Mouse (Mus musculus): ENCODE results near the gene Vgll4. TPM values are rescaled to one million over a fixed set of nuclear protein-coding genes. Genes with fewer than 3 reads are reported as not detected.

Vgll4 gene
- polyA plus RNA-seq, 1 experiment = 44.8 TPM

DNA sequence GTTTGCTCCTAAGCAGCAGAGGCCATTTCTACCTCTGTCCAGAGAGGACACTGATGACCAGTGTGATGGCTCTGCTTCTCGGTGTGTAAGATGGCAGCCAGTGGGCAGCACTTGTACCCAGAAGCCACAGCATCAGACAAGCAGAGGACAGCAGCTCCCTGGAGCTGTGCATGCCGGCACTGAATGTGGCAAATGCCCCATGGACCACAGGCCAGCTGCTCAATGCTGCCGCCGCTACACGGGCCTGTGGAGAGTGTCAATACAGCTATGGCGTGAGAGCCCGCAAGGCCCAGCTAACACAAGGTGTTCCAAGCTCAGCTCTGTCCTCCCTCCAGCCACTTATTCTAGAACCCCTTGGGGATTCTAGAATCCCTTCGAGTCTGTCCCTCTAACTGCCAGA is 105.4 kb downstream of the Vgll4 start:
- Histone ChIP-seq H3K27ac (ENCODE audit: insufficient read depth, low read length) (no peak overlapping the region), H3K4me1 (ENCODE audit: control insufficient read depth, insufficient read depth, low read length) (peaks cover 6% of the 10 kb centered on the region), H3K4me3 (ENCODE audit: insufficient read depth, low read length) (no peak overlapping the region)
- no peak for TF ChIP-seq CTCF (IDR thresholded peaks at IDR 0.05; ENCODE audit: extremely low read depth, insufficient read depth, low read length)
- no peak for TF ChIP-seq POLR2A (IDR thresholded peaks at IDR 0.05; ENCODE audit: extremely low read depth, insufficient read depth, low read length)

DNA sequence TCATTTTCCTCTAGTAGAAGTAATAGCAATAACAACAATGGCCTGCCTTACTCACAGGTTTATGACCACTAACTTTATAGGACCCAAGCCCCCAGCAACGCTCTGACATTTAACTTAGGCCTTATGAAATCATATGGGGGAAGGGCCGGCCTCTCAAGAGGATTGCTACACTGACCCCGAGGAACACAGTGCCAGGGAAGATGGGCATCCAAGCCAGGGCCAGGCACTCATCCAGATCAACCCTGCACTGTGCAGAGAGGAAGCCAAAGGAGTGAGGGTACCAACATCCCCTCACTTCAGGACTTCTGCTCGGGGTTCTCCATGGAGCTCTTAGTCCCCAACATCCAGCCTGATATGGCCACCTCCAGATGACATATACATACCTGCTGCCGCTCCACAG is 106.3 kb downstream of the Vgll4 start:
- no peak overlapping the region for H3K27ac ChIP-seq (ENCODE audit: insufficient read depth, low read length)
- no peak overlapping the region for H3K4me3 ChIP-seq (ENCODE audit: insufficient read depth, low read length)
- TF ChIP-seq POLR2A (IDR thresholded peaks at IDR 0.05; ENCODE audit: extremely low read depth, insufficient read depth, low read length) = no peak
- TF ChIP-seq CTCF (IDR thresholded peaks at IDR 0.05; ENCODE audit: extremely low read depth, insufficient read depth, low read length) = no peak
- H3K4me1 ChIP-seq (ENCODE audit: control insufficient read depth, insufficient read depth, low read length) = peaks cover 9% of the 10 kb centered on the region

DNA sequence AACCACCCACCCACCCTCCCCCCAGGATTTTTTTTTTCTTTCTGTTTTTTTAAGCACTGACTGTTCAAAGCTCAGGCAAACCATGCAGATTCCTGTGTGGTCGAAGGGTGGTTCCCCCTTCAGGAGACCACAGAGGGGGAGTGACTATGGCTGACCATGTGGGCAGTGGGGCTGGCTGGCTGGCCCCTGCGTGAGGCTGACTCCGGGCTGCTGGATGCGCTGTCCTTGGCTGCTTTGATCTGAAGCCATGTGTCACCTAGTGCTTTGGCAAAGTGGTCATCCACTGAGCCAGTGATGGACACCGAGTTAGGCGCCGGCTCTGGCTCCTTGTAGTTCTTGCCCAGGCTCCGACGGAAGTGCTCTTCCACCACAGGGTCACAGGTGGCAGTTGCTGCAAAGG is 107.7 kb downstream of the Vgll4 start:
- Histone ChIP-seq H3K4me3 (ENCODE audit: insufficient read depth, low read length) (no peak overlapping the region), H3K4me1 (ENCODE audit: control insufficient read depth, insufficient read depth, low read length) (peaks cover 9% of the 10 kb centered on the region), H3K27ac (ENCODE audit: insufficient read depth, low read length) (no peak overlapping the region)
- no peak for TF ChIP-seq CTCF (IDR thresholded peaks at IDR 0.05; ENCODE audit: extremely low read depth, insufficient read depth, low read length)
- TF ChIP-seq POLR2A (IDR thresholded peaks at IDR 0.05; ENCODE audit: extremely low read depth, insufficient read depth, low read length) = no peak

DNA sequence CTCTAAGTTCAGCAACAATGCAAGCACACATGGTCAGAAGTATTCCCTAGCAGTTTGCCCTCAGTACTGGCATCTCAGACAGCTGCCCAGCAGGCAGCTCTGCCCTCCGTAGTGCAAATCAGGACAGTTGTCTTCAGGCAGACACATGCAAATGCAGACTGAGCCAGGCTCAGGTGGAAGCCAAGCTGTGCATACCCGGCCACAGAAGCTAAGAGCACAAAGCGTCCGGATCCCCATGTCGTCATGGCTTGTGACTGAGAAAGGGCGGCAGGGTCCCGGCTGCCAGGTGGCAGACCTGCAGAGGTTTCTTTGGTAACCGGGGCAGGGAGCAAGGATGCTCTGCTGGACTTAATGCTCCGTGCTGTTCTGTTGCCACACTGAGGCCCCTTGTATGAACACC is 108.2 kb downstream of the Vgll4 start:
- no peak overlapping the region for H3K27ac ChIP-seq (ENCODE audit: insufficient read depth, low read length)
- H3K4me1 ChIP-seq (ENCODE audit: control insufficient read depth, insufficient read depth, low read length) = peaks cover 8% of the 10 kb centered on the region
- TF ChIP-seq POLR2A (IDR thresholded peaks at IDR 0.05; ENCODE audit: extremely low read depth, insufficient read depth, low read length) (no peak), CTCF (IDR thresholded peaks at IDR 0.05; ENCODE audit: extremely low read depth, insufficient read depth, low read length) (no peak)
- H3K4me3 ChIP-seq (ENCODE audit: insufficient read depth, low read length) = no peak overlapping the region

DNA sequence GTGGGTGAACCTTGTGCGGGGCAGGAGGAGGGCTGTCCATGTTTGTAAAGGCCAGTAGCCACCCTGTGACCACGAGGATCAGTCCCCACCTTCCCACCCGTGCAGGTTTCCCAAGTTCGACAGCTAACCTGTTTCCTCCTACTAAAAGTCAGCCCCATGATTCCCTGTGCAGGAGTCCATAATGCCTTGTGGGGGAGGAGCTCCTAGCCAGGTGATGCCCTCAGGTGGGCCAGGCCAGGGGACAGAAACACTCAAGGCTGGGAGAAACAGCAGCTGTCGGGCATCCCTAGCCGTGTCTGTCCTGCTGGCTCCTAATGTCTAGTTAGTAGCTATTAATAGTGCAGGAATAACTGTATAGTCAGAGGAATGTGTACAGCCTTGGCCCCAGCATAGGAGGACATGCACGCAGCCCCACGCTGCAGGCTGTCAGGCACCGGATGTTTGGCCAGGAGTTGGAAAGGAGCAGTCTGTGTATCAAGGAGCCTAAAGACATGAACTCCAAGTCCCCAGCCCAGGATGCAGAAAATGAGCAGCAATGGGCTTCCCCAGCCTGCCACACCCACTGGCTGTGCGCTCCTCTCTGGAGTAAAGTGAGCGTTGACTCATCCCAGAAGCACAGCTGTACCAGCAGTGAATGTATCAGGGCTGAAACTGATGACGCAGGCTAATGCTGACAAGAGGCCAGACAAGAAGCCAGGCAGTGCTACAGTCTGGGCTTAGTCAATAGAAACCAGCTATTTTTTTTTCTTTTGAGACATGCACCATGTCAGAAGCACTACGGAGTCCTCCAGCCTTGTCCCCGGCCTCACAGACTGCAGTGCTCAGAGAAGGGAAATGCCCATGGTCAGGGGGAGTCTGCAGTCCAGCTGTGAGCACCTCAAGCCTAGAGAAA is 108.9 kb downstream of the Vgll4 start:
- TF ChIP-seq CTCF (IDR thresholded peaks at IDR 0.05; ENCODE audit: extremely low read depth, insufficient read depth, low read length) = no peak
- TF ChIP-seq POLR2A (IDR thresholded peaks at IDR 0.05; ENCODE audit: extremely low read depth, insufficient read depth, low read length) = no peak
- no peak overlapping the region for H3K27ac ChIP-seq (ENCODE audit: insufficient read depth, low read length)
- peaks cover 7% of the 10 kb centered on the region for H3K4me1 ChIP-seq (ENCODE audit: control insufficient read depth, insufficient read depth, low read length)
- no peak overlapping the region for H3K4me3 ChIP-seq (ENCODE audit: insufficient read depth, low read length)

DNA sequence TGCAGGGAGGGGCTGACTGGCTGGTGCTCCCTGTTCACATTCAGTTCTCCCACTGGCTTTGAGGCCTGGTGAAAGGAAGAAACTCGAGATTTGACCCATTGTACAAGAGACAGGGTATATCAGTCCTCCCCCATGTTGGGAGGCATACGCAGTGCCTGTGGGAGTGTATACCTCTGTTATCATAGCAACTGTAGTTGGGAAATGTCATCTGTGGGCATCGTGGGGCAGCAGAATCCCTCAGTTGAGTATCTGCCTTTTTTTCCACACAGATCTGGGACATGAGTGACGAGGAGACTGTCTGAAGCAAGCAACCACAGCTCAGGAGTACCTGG is 111.1 kb downstream of the Vgll4 start:
- no peak overlapping the region for H3K4me3 ChIP-seq (ENCODE audit: insufficient read depth, low read length)
- TF ChIP-seq POLR2A (IDR thresholded peaks at IDR 0.05; ENCODE audit: extremely low read depth, insufficient read depth, low read length) (no peak), CTCF (IDR thresholded peaks at IDR 0.05; ENCODE audit: extremely low read depth, insufficient read depth, low read length) (no peak)
- H3K27ac ChIP-seq (ENCODE audit: insufficient read depth, low read length) = no peak overlapping the region
- peaks cover 5% of the 10 kb centered on the region for H3K4me1 ChIP-seq (ENCODE audit: control insufficient read depth, insufficient read depth, low read length)

DNA sequence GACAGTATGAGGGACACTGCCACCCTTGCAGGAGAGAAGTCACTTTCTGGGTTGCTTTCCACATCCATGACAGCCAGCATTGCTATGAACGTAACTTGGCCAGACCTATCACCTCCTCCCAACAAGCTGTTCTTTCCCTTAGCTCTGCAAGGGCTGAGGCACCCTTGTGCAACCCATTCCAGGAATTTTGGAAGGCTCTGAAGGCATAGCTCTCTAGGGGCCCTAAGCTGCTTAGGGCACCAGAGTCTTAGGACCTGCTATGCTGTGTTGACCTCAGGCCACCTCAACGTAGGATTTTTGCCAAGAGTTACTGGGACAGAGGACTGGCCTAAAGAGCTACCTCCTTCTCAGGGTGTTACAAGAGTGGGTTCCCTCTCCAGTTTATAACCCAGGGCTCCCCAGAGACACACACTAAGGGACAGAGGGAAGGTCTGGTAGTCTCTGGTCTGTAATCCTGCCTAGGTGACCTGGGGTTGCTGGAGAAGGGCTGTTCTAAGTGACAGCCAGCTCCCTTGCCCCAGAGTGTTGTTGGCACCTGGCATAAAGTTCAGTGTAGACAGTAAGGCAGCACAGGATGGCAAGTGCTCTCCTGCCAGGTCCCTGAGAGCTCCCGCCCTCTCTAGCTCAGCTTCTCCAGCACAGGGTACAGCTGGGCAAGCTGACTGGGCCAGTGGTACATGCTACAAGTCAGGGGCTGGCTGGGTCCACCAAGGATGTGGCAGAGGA is 111.6 kb downstream of the Vgll4 start:
- Histone ChIP-seq H3K4me1 (ENCODE audit: control insufficient read depth, insufficient read depth, low read length) (peaks cover 5% of the 10 kb centered on the region), H3K4me3 (ENCODE audit: insufficient read depth, low read length) (no peak overlapping the region), H3K27ac (ENCODE audit: insufficient read depth, low read length) (no peak overlapping the region)
- TF ChIP-seq POLR2A (IDR thresholded peaks at IDR 0.05; ENCODE audit: extremely low read depth, insufficient read depth, low read length) = no peak
- no peak for TF ChIP-seq CTCF (IDR thresholded peaks at IDR 0.05; ENCODE audit: extremely low read depth, insufficient read depth, low read length)

DNA sequence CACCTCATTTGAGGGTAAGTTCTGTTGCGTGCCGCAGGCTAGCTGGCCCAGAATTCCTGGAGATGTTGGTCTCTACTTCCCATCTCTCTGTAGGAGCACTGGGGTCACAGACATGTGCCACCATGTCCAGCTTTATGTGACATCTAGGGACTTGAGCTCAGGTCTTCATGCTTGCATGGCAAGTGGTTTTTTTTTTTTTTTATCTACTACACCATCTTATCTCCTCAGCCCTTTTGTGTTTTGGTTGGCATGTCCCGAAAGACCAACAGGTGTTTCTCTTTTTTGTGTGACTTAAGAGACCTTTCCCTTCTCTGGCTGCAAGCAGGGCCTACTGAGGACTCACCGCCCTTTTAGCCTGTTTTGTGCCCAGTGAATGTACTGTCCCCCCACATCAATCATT is 113.3 kb downstream of the Vgll4 start:
- no peak overlapping the region for H3K27ac ChIP-seq (ENCODE audit: insufficient read depth, low read length)
- H3K4me1 ChIP-seq (ENCODE audit: control insufficient read depth, insufficient read depth, low read length) = peaks cover 3% of the 10 kb centered on the region
- TF ChIP-seq POLR2A (IDR thresholded peaks at IDR 0.05; ENCODE audit: extremely low read depth, insufficient read depth, low read length) (no peak), CTCF (IDR thresholded peaks at IDR 0.05; ENCODE audit: extremely low read depth, insufficient read depth, low read length) (no peak)
- H3K4me3 ChIP-seq (ENCODE audit: insufficient read depth, low read length) = no peak overlapping the region

DNA sequence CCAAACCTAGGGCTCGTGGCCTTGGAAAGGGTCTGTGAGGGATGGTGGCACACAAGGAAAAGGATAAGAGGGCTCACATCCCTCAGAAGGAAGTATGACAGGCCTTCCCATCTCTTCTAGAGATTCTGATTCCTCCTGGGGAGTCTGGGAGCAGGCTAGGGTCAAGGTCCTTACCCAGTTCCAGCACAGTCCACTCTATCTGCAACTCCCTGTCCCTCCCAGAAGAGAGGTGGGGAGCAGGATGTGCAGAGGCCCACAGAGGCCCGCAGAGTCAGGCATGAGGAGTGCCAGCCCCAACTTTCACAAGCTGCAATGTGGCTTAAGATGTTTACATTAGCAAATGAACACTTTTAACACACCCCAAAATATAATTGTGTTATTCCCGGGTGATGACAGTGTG is 114.2 kb downstream of the Vgll4 start:
- TF ChIP-seq CTCF (IDR thresholded peaks at IDR 0.05; ENCODE audit: extremely low read depth, insufficient read depth, low read length) (no peak), POLR2A (IDR thresholded peaks at IDR 0.05; ENCODE audit: extremely low read depth, insufficient read depth, low read length) (no peak)
- Histone ChIP-seq H3K4me1 (ENCODE audit: control insufficient read depth, insufficient read depth, low read length) (peaks cover 3% of the 10 kb centered on the region), H3K27ac (ENCODE audit: insufficient read depth, low read length) (no peak overlapping the region), H3K4me3 (ENCODE audit: insufficient read depth, low read length) (no peak overlapping the region)

DNA sequence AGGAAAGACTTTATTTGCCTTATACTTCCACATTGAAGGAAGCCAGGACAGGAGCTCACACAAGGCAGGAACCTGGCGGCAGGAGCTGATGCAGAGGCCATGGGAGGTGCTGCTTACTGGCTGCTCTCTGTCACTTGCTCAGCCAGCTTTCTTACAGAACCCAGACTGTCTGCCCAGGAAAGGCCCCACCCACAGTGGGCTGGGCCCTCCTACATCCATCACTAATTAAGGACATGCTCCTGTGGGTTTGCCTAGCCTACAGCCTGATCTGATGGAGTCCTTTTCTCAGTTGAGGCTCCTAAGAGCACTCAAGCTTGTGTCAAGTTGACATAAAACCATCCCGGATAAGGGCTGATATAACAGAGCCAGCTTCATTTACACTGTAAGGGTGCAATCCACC is 115.4 kb downstream of the Vgll4 start:
- H3K4me1 ChIP-seq (ENCODE audit: control insufficient read depth, insufficient read depth, low read length) = peaks cover 3% of the 10 kb centered on the region
- H3K27ac ChIP-seq (ENCODE audit: insufficient read depth, low read length) = no peak overlapping the region
- H3K4me3 ChIP-seq (ENCODE audit: insufficient read depth, low read length) = no peak overlapping the region
- no peak for TF ChIP-seq CTCF (IDR thresholded peaks at IDR 0.05; ENCODE audit: extremely low read depth, insufficient read depth, low read length)
- TF ChIP-seq POLR2A (IDR thresholded peaks at IDR 0.05; ENCODE audit: extremely low read depth, insufficient read depth, low read length) = no peak

All from cortical plate, adult 2 months (tissue).